18 mouse cellular contexts compared by ENCODE assay signal in genomic region chr10:110811862-110812225, GRCm38 (mm10).
DNase-seq lines count a peak whose midpoint lies in the region; ATAC-seq and TF ChIP-seq lines count a peak whose summit lies in the region.
"Had no signal": no experiment of that assay in that cellular context is flagged by ENCODE, and none has a peak within 500 bp of the region (broad histone marks: within the 10 kb centered on the region; RNA-seq: fewer than 3 reads in every experiment).

No protein-coding gene starts in this region.

- WGBS in lung, postnatal 0 days = 45% methylated on average over 2 of the region's 2 CpGs
- 39% methylated on average over 2 of the region's 2 CpGs for WGBS in intestine, postnatal 0 days

- no peaks in the 10 kb centered on the region for H3K9me3 ChIP-seq in lung, postnatal 0 days (ENCODE audit: low read length)
- no peaks in the 10 kb centered on the region for H3K9me3 ChIP-seq in intestine, postnatal 0 days (ENCODE audit: control insufficient read depth)
- H3K9me3 ChIP-seq: forebrain, embryonic 10.5 days; midbrain, embryonic 12.5 days had no signal

- no peak for ATAC-seq in lung, postnatal 0 days
- ATAC-seq in intestine, postnatal 0 days = no peak
- ATAC-seq: forebrain, postnatal 0 days; hindbrain, embryonic 16.5 days had no signal

- no peaks in the 10 kb centered on the region for H3K27me3 ChIP-seq in lung, postnatal 0 days (replicated peaks; ENCODE audit: insufficient read depth, low read length)
- H3K27me3 ChIP-seq in intestine, postnatal 0 days (replicated peaks; ENCODE audit: control insufficient read depth, insufficient read depth, low read length) = no peaks in the 10 kb centered on the region
- no peaks in the 10 kb centered on the region for H3K27me3 ChIP-seq in splenic B cell, adult 2 months (ENCODE audit: control insufficient read depth, insufficient read depth, low read length, poor library complexity, severe bottlenecking)
- H3K27me3 ChIP-seq: midbrain, embryonic 12.5 days had no signal

- no peak overlapping the region for H3K27ac ChIP-seq in lung, postnatal 0 days (ENCODE audit: low read length)
- H3K27ac ChIP-seq in intestine, postnatal 0 days (ENCODE audit: low read depth, low read length) = no peak overlapping the region
- H3K27ac ChIP-seq: forebrain, embryonic 10.5 days; midbrain, embryonic 12.5 days had no signal

- no peak for TF ChIP-seq EP300 in lung, postnatal 0 days (IDR thresholded peaks at IDR 0.05)

- DNase-seq in kidney, adult 8-10 months = peak; percentile 13 to 18
- no peak for DNase-seq in kidney, adult 11 months
- DNase-seq in lung, postnatal 0 days (ENCODE audit: low spot score) = no peak
- DNase-seq in lung, postnatal 10 days = no peak
- peak; percentile 37 for DNase-seq in splenic B cell, adult 2 months (ENCODE audit: low read depth, low spot score)
- no peak for DNase-seq in thymus, adult 18-20 months
- DNase-seq in adrenal gland, adult 8-10 months = no peak
- DNase-seq: cerebellum, adult 18-20 months; cerebellum, postnatal 25 days; forebrain, postnatal 0 days; heart, postnatal 4 days; lung, adult 2 months; spleen, adult 18-20 months had no signal

- peak; percentile 34 for TF ChIP-seq CTCF in lung, postnatal 0 days (IDR thresholded peaks at IDR 0.05)
- TF ChIP-seq CTCF in intestine, postnatal 0 days (IDR thresholded peaks at IDR 0.05; ENCODE audit: low read depth) = peak; percentile 27; the same call in 1 of the 2 replicates

- H3K4me1 ChIP-seq in lung, postnatal 0 days (ENCODE audit: insufficient read depth, low read depth, low read length) = no peaks in the 10 kb centered on the region
- H3K4me1 ChIP-seq in intestine, postnatal 0 days (replicated peaks; ENCODE audit: control insufficient read depth, insufficient read depth, low read length) = no peaks in the 10 kb centered on the region

- H3K9ac ChIP-seq in lung, postnatal 0 days (replicated peaks; ENCODE audit: low read depth) = no peak overlapping the region
- H3K9ac ChIP-seq in intestine, postnatal 0 days (ENCODE audit: low read depth, low read length) = no peak overlapping the region
- H3K9ac ChIP-seq: forebrain, postnatal 0 days; midbrain, embryonic 12.5 days had no signal

- H3K36me3 ChIP-seq in lung, postnatal 0 days (ENCODE audit: insufficient read depth, low read length) = no peaks in the 10 kb centered on the region
- H3K36me3 ChIP-seq in intestine, postnatal 0 days (ENCODE audit: control insufficient read depth, insufficient read depth) = no peaks in the 10 kb centered on the region
- no peaks in the 10 kb centered on the region for H3K36me3 ChIP-seq in splenic B cell, adult 2 months (ENCODE audit: control insufficient read depth, insufficient read depth, low read length, poor library complexity, severe bottlenecking)
- H3K36me3 ChIP-seq: forebrain, embryonic 10.5 days; midbrain, embryonic 12.5 days had no signal

- H3K4me2 ChIP-seq in lung, postnatal 0 days (replicated peaks; ENCODE audit: low read depth, low read length) = no peak overlapping the region
- H3K4me2 ChIP-seq in intestine, postnatal 0 days (replicated peaks; ENCODE audit: low read depth) = no peak overlapping the region
- H3K4me2 ChIP-seq: liver, embryonic 11.5 days; midbrain, embryonic 12.5 days had no signal

- H3K4me3 ChIP-seq in lung, postnatal 0 days (ENCODE audit: low read depth, low read length) = no peak overlapping the region
- no peak overlapping the region for H3K4me3 ChIP-seq in intestine, postnatal 0 days (ENCODE audit: low read depth, low read length)
- H3K4me3 ChIP-seq: forebrain, embryonic 10.5 days; midbrain, embryonic 12.5 days had no signal

Comparison
In these comparisons a context has a peak if more than half of its experiments do, and no peak if none do; other contexts are left out.
1. DNase-seq: peak in kidney, adult 8-10 months (2 of 2) and splenic B cell, adult 2 months (single experiment); none in kidney, adult 11 months (single experiment), lung, postnatal 0 days (single experiment), lung, postnatal 10 days (single experiment), thymus, adult 18-20 months (0 of 2) and adrenal gland, adult 8-10 months (single experiment).